Mouse (Mus musculus) brain, embryonic 14.5 days (tissue): Measurements from ENCODE around the gene Dnajc1.

ENCODE experiments used
- CTCF ChIP-seq: fragments of 200-500 bp; IDR thresholded peaks from 2 replicates; pipeline ENCODE4 v1.5.1; 2012; ENCODE audit warnings: inconsistent platforms, mild to moderate bottlenecking, moderate library complexity, borderline replicate concordance; ENCODE audit not compliant: insufficient read depth, insufficient read length; ENCODE audit errors: extremely low read depth
- POLR2A ChIP-seq: fragments of 200-500 bp; IDR thresholded peaks from 2 replicates; pipeline ENCODE4 v1.6.1; 2012; ENCODE audit warnings: mild to moderate bottlenecking, inconsistent platforms, borderline replicate concordance; ENCODE audit not compliant: poor library complexity, insufficient read depth, insufficient read length, severe bottlenecking; ENCODE audit errors: extremely low read depth

DNA sequence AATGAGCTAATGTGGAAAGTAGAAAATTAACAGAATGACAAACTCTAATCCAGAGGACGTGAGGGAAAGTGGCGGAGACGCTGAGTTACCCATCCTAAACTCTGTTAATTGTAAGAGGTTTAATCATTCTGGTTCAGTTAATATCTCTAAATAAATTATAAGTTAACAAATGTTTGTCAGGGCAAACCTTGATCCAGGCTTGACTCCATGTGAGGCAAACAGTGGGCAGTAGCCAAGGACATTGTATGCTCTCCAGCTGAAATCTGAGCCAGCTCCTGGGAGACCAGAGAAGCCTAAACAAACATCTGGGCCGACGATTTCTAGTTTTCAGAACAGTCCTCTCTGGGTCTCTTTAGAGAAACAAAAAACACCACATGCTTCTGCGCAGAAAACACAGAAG is 49.2 kb upstream of the Dnajc1 start:
- no peak for TF ChIP-seq POLR2A
- no peak for TF ChIP-seq CTCF
